Mouse (Mus musculus): ENCODE data around the gene Smndc1. TPM values are rescaled to one million over a fixed set of nuclear protein-coding genes. Genes with fewer than 3 reads are reported as not detected.
A peak's percentile ranks its signal among the peaks of the same experiment; 100 is the strongest.

Gene Smndc1
- polyA plus RNA-seq, 1 experiment, result 77.6 TPM

DNA sequence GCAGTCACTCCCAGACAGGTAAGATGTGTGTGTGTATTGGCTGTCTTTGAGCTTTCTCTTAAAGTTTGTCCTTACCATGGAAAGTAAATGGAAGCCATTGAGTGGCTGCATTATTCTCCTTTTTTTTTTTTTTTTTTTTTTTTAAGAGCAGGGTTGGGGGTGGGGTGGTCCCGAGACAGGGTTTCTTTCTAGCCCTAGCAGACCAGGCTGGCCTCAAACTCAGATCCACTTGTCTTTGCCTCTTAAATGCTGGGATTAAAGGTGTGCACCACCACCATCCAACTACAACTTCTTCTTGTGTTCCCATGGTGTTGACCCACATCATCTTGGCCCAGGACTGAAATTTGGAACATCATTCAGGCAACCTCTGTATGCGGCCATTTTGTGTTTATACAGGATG, 16.8 kb downstream of the Smndc1 start:
- Histone ChIP-seq H3K9me3 (replicated peaks; ENCODE audit: control insufficient read depth, insufficient read depth, low read length, poor library complexity, severe bottlenecking) (no peaks in the 10 kb centered on the region), H3K4me3 (ENCODE audit: low read depth, low read length) (no peak overlapping the region), H3K27ac (ENCODE audit: insufficient read depth, low read length) (no peak overlapping the region), H3K27me3 (ENCODE audit: control insufficient read depth, insufficient read depth, low read length, poor library complexity, severe bottlenecking) (no peaks in the 10 kb centered on the region), H3K4me1 (ENCODE audit: control insufficient read depth, insufficient read depth, low read length) (peaks cover 3% of the 10 kb centered on the region), H3K36me3 (ENCODE audit: control insufficient read depth, insufficient read depth, low read length, poor library complexity, severe bottlenecking) (peaks cover 31% of the 10 kb centered on the region), H3K9ac (ENCODE audit: low read depth, poor library complexity, severe bottlenecking) (no peak overlapping the region)
- TF ChIP-seq POLR2A (IDR thresholded peaks at IDR 0.05; ENCODE audit: insufficient read depth, low read length), result no peak
- TF ChIP-seq EP300 (IDR thresholded peaks at IDR 0.05; ENCODE audit: insufficient read depth, low read depth, low read length), result no peak
- no peak for TF ChIP-seq CTCF (IDR thresholded peaks at IDR 0.05; ENCODE audit: low read depth, low read length)

DNA sequence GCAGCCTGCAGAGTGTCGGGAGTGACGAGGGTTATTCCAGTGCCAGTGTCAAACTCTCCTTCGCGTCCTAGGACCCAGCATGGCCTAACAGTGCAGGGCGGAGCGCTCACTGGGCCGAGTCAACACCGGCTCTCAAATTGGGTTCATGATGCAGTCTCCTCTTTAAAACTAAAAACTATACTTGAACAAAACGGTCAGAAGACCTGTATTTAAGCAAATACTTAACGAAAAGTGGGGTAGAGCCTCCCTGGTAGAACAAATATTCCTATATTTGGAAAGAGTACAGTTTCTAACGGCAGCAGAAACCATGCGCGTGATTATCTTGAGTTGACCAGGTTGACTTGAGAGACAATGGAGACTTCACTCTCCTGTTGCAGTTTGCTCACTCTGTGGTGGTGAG, 18.7 kb downstream of the Smndc1 start, which contains the start of gene Gm10197:
Gm10197 (minus strand) TSS at position 101 of the 400 bp plus-strand sequence.
- Histone ChIP-seq H3K9me3 (replicated peaks; ENCODE audit: control insufficient read depth, insufficient read depth, low read length, poor library complexity, severe bottlenecking) (no peaks in the 10 kb centered on the region), H3K36me3 (ENCODE audit: control insufficient read depth, insufficient read depth, low read length, poor library complexity, severe bottlenecking) (peaks cover 25% of the 10 kb centered on the region), H3K27ac (ENCODE audit: insufficient read depth, low read length) (no peak within 1 kb of the TSS), H3K4me1 (ENCODE audit: control insufficient read depth, insufficient read depth, low read length) (peaks cover 3% of the 10 kb centered on the region), H3K9ac (ENCODE audit: low read depth, poor library complexity, severe bottlenecking) (no peak within 1 kb of the TSS), H3K4me3 (ENCODE audit: low read depth, low read length) (no peak within 1 kb of the TSS), H3K27me3 (ENCODE audit: control insufficient read depth, insufficient read depth, low read length, poor library complexity, severe bottlenecking) (no peaks in the 10 kb centered on the region)
- TF ChIP-seq CTCF (IDR thresholded peaks at IDR 0.05; ENCODE audit: low read depth, low read length) (no peak), EP300 (IDR thresholded peaks at IDR 0.05; ENCODE audit: insufficient read depth, low read depth, low read length) (no peak), POLR2A (IDR thresholded peaks at IDR 0.05; ENCODE audit: insufficient read depth, low read length) (no peak)

DNA sequence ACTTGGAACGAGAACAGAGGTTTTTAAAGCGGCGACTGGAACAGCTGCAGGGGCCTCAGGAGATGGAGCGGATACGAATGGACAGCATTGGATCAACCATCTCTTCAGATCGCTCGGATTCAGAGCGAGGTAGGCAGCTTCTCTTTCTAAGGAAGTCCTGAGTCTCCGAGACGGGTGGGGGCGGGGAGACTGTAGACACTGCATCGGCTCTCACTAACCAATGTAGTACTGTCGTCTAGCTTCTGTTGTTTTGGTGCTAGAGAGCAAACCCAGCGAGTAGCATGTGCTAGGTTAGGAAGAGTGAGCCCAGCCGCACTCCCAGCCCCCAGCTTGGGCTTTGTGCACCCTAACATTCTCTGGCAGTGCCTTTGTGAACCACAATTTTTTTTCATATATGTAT, 20.1 kb downstream of the Smndc1 start:
- Histone ChIP-seq H3K27me3 (ENCODE audit: control insufficient read depth, insufficient read depth, low read length, poor library complexity, severe bottlenecking) (no peaks in the 10 kb centered on the region), H3K4me3 (ENCODE audit: low read depth, low read length) (peak overlapping the region; percentile 7; the same call in 1 of the 2 replicates), H3K4me1 (ENCODE audit: control insufficient read depth, insufficient read depth, low read length) (peaks cover 3% of the 10 kb centered on the region), H3K9me3 (replicated peaks; ENCODE audit: control insufficient read depth, insufficient read depth, low read length, poor library complexity, severe bottlenecking) (no peaks in the 10 kb centered on the region), H3K27ac (ENCODE audit: insufficient read depth, low read length) (peak overlapping the region; percentile 41; the same call in 1 of the 2 replicates), H3K36me3 (ENCODE audit: control insufficient read depth, insufficient read depth, low read length, poor library complexity, severe bottlenecking) (peaks cover 15% of the 10 kb centered on the region), H3K9ac (ENCODE audit: low read depth, poor library complexity, severe bottlenecking) (peak overlapping the region; percentile 58)
- TF ChIP-seq CTCF (IDR thresholded peaks at IDR 0.05; ENCODE audit: low read depth, low read length), result no peak
- TF ChIP-seq POLR2A (IDR thresholded peaks at IDR 0.05; ENCODE audit: insufficient read depth, low read length), result no peak
- no peak for TF ChIP-seq EP300 (IDR thresholded peaks at IDR 0.05; ENCODE audit: insufficient read depth, low read depth, low read length)

DNA sequence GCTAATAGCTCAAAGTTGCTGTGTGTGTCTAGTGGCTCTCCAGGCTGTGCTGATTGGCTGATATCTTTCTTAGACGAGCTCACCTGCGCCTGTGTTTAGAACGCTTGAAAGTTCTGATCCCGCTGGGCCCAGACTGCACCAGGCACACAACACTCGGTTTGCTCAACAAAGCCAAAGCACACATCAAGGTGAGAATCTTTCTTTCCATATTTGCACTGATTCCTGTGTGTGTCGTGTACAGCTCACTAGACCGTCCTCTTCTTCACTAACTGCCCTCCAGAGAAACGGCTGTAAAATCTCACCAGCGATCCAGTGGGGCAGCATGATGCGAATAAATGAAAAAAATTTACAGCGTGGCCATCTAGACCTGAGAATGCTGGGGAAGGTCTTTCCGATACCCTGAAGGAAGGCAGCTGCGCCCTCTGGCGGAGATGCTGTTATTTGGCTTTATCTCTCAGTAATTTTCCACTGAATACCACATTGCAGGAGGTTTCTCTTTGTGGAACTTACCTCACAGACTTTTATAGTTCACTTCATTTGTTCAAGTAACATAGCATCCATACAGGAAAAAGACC, 20.8 kb downstream of the Smndc1 start:
- Histone ChIP-seq H3K4me1 (ENCODE audit: control insufficient read depth, insufficient read depth, low read length) (peaks cover 3% of the 10 kb centered on the region), H3K27ac (ENCODE audit: insufficient read depth, low read length) (peak overlapping the region; percentile 38; the same call in 1 of the 2 replicates), H3K9me3 (replicated peaks; ENCODE audit: control insufficient read depth, insufficient read depth, low read length, poor library complexity, severe bottlenecking) (no peaks in the 10 kb centered on the region), H3K4me3 (ENCODE audit: low read depth, low read length) (peak overlapping the region; percentile 42), H3K36me3 (ENCODE audit: control insufficient read depth, insufficient read depth, low read length, poor library complexity, severe bottlenecking) (peaks cover 10% of the 10 kb centered on the region), H3K9ac (ENCODE audit: low read depth, poor library complexity, severe bottlenecking) (peak overlapping the region; percentile 62), H3K27me3 (ENCODE audit: control insufficient read depth, insufficient read depth, low read length, poor library complexity, severe bottlenecking) (no peaks in the 10 kb centered on the region)
- TF ChIP-seq POLR2A (IDR thresholded peaks at IDR 0.05; ENCODE audit: insufficient read depth, low read length) (no peak), CTCF (IDR thresholded peaks at IDR 0.05; ENCODE audit: low read depth, low read length) (peak; percentile 85), EP300 (IDR thresholded peaks at IDR 0.05; ENCODE audit: insufficient read depth, low read depth, low read length) (no peak)

DNA sequence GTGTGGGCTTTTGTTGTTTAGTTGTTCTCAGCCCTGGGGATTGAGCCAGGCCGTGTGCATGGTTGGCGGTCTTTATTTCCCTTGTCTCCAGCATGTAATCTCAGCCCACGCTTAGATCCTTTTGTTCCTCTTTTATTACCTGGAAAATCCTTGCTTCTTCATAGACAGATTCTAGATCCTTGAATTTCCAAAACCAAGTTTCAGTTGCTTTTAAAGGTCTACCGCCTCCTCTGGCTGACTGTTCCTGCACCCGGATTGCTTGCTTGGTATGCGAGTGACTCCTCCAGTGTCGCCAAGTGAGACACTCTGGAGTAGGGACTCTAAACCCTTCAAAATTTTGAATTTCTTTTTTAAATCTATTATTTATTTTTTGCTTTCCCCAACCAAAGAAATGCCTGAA, 23.5 kb downstream of the Smndc1 start:
- Histone ChIP-seq H3K4me3 (ENCODE audit: low read depth, low read length) (no peak overlapping the region), H3K4me1 (ENCODE audit: control insufficient read depth, insufficient read depth, low read length) (peaks cover 3% of the 10 kb centered on the region), H3K27me3 (ENCODE audit: control insufficient read depth, insufficient read depth, low read length, poor library complexity, severe bottlenecking) (no peaks in the 10 kb centered on the region), H3K9ac (ENCODE audit: low read depth, poor library complexity, severe bottlenecking) (no peak overlapping the region), H3K27ac (ENCODE audit: insufficient read depth, low read length) (no peak overlapping the region), H3K36me3 (ENCODE audit: control insufficient read depth, insufficient read depth, low read length, poor library complexity, severe bottlenecking) (peaks cover 2% of the 10 kb centered on the region; the same call in 1 of the 2 replicates), H3K9me3 (replicated peaks; ENCODE audit: control insufficient read depth, insufficient read depth, low read length, poor library complexity, severe bottlenecking) (no peaks in the 10 kb centered on the region)
- TF ChIP-seq CTCF (IDR thresholded peaks at IDR 0.05; ENCODE audit: low read depth, low read length) (no peak), EP300 (IDR thresholded peaks at IDR 0.05; ENCODE audit: insufficient read depth, low read depth, low read length) (no peak), POLR2A (IDR thresholded peaks at IDR 0.05; ENCODE audit: insufficient read depth, low read length) (no peak)

DNA sequence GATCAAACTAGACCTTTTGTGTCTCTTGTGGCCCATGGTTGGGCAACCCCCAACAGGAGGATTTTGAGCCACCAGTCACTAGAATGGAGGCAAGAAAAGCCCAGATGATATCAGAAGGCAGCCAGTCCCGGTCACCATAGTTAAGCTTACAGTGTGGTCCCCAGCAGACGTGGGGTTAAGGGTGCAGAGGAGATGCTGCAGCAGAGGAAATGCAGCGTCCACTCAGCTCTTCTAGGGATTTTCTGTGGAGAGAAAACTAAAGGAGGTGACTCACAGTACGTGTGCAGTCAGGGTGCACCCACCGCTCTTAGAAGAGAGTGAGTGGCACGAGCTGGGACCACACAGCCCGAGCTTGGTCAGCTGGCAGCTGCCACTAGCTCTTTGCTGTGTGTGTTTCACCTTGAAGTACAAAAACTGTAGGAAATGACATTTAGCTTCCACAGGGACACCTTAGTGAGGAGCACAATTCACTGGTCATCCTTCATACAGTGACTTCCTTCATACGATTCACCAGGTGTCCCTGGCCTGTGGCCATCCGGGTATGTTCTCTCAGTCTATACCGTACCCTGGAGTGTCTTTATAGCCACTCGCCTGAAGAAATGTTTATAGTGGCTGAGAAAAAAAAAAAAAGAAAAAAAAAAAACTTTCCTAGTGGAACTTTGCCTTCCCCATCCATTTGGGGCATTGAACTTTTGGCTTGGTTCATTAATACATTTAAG, 24.2 kb downstream of the Smndc1 start:
- peaks cover 3% of the 10 kb centered on the region for H3K4me1 ChIP-seq (ENCODE audit: control insufficient read depth, insufficient read depth, low read length)
- no peaks in the 10 kb centered on the region for H3K36me3 ChIP-seq (ENCODE audit: control insufficient read depth, insufficient read depth, low read length, poor library complexity, severe bottlenecking)
- no peaks in the 10 kb centered on the region for H3K27me3 ChIP-seq (ENCODE audit: control insufficient read depth, insufficient read depth, low read length, poor library complexity, severe bottlenecking)
- H3K4me3 ChIP-seq (ENCODE audit: low read depth, low read length), result no peak overlapping the region
- no peak overlapping the region for H3K27ac ChIP-seq (ENCODE audit: insufficient read depth, low read length)
- H3K9me3 ChIP-seq (replicated peaks; ENCODE audit: control insufficient read depth, insufficient read depth, low read length, poor library complexity, severe bottlenecking), result no peaks in the 10 kb centered on the region
- no peak overlapping the region for H3K9ac ChIP-seq (ENCODE audit: low read depth, poor library complexity, severe bottlenecking)
- TF ChIP-seq EP300 (IDR thresholded peaks at IDR 0.05; ENCODE audit: insufficient read depth, low read depth, low read length) (no peak), CTCF (IDR thresholded peaks at IDR 0.05; ENCODE audit: low read depth, low read length) (no peak), POLR2A (IDR thresholded peaks at IDR 0.05; ENCODE audit: insufficient read depth, low read length) (no peak)

Data from ES-Bruce4 (cell line).